Comparison of ENCODE assay signal across 7 mouse cellular contexts in genomic region chr19:5572331-5573125, GRCm38 (mm10). TPM values are rescaled to one million over a fixed set of nuclear protein-coding genes. Genes with fewer than 3 reads are reported as not detected.
DNase-seq lines count a peak whose midpoint lies in the region.

No protein-coding gene starts in this region.

- DNase-seq in thymus, postnatal 14 days = peak; percentile 9
- DNase-seq in thymus, postnatal 10 days (ENCODE audit: low spot score in 2 of 2) = no peak
- peak; percentile 77 to 88 for DNase-seq in frontal cortex, postnatal 36 days (ENCODE audit: low spot score in 2 of 2)
- DNase-seq in liver = peak; percentile 19
- DNase-seq in right cerebral cortex, postnatal 10 days (ENCODE audit: low spot score in 2 of 2) = peak; percentile 50 to 55
- DNase-seq in gastrocnemius, adult 18-20 months (ENCODE audit: low spot score) = no peak
- DNase-seq in spleen, postnatal 10 days (ENCODE audit: low spot score in 2 of 2) = no peak

RNA-seq across cellular contexts. Expression of gene Ap5b1, which starts 4.7 kb away (rescaled TPM):
- total RNA-seq in gastrocnemius, adult 18-20 months (2021) = 1 to 10 TPM; 1.7 to 2.5 TPM

RNA-seq across cellular contexts. Expression of gene Ovol1, which starts 12.1 kb away (rescaled TPM):
- total RNA-seq in gastrocnemius, adult 18-20 months (2021) = not detected

RNA-seq across cellular contexts. Expression of gene Rnaseh2c, which starts 29.1 kb away (rescaled TPM):
- total RNA-seq in gastrocnemius, adult 18-20 months (2021) = 10 to 100 TPM; 40.7 to 50.1 TPM

RNA-seq across cellular contexts. Expression of gene Kat5, which starts 37.5 kb away (rescaled TPM):
- 10 to 100 TPM; 24.0 to 26.0 TPM for total RNA-seq in gastrocnemius, adult 18-20 months (2021)

Comparison
In these comparisons a context has a peak if more than half of its experiments do, and no peak if none do; other contexts are left out.
1. DNase-seq: peak in thymus, postnatal 14 days (single experiment), frontal cortex, postnatal 36 days (2 of 2), liver (single experiment) and right cerebral cortex, postnatal 10 days (2 of 2); none in thymus, postnatal 10 days (0 of 2), gastrocnemius, adult 18-20 months (single experiment) and spleen, postnatal 10 days (0 of 2).